Mouse (Mus musculus): Measurements from ENCODE around the gene Dzip1.

Gene Dzip1

GRCm38 (mm10) chr14:118924673-118925615, at the start of gene Dzip1:
Gene Dzip1 (minus strand): TSS chr14:118925460.
- DNase-seq (ENCODE audit: low read depth, low spot score) = peak; percentile 97

DNA sequence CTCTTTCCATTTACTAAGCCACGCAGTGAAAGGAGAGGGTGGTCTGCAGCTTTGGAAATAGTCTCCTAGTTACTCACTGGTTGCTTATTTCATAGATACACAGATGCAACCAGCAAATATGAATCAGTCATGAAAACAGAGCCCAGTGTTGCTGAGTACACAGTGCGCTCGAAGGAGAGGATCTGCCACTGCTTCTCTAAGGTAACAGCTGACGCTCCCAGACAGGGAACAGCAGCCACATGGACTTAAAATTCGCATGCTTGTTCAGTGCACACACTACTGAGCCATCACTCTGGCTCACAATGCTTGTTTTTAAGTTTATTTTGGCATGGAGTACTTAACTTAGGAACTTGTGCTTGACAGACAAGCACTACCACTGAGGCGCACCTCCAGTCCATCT, 47.0 kb upstream of the Dzip1 start:
- no peak for DNase-seq (ENCODE audit: low read depth, low spot score)

GRCm38 (mm10) chr14:118967646-118968045, 42.4 kb upstream of the Dzip1 start:
- DNase-seq (ENCODE audit: low read depth, low spot score) = peak; percentile 63

- no peak for DNase-seq (ENCODE audit: low read depth, low spot score)
Observed at GRCm38 (mm10) chr14:118965356-118966000, 40.2 kb upstream of the Dzip1 start.

- DNase-seq (ENCODE audit: low read depth, low spot score) = no peak
Observed at GRCm38 (mm10) chr14:118958010-118958409, 32.8 kb upstream of the Dzip1 start.

GRCm38 (mm10) chr14:118951912-118952583, 26.8 kb upstream of the Dzip1 start:
- DNase-seq (ENCODE audit: low read depth, low spot score) = no peak

DNA sequence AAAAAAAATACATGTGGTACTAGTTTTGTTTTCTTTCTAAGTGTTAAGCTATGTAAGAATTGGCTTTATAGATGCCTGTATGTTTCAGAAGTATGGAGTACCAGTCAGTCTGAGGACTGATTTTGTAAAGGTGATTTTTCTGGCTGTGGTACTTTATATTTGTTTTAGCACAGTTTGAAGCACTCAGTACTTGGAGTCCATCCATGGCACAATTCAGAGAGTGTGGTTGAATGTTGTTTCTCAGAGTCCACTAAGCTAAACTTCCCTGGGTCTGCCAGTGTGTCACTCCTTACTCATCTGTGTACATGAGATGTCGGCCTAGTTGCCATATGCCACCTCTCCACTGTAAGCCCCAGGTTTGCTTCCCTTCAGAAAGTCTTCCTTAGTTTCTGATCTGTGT, 23.6 kb upstream of the Dzip1 start:
- DNase-seq (ENCODE audit: low read depth, low spot score) = no peak

DNA sequence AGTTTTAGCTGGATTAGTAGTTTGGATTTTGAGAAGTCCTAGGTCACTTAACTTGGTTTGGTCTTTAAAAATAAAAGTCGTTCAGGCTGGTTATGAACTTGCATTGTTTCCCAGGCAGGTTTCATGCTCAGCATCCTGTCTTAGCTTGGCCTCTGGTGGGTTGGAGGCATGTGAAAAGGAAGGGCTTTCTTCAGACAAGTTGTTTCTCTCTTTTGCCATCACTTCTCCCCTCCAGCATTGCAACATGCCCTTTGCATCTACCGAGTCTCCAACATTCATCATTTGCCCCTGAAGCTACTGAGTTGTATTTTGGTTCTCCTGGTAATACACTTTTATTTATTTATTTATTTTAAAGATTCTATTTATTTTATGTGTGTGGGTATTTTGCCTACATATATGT, 19.4 kb upstream of the Dzip1 start:
- no peak for DNase-seq (ENCODE audit: low read depth, low spot score)

DNA sequence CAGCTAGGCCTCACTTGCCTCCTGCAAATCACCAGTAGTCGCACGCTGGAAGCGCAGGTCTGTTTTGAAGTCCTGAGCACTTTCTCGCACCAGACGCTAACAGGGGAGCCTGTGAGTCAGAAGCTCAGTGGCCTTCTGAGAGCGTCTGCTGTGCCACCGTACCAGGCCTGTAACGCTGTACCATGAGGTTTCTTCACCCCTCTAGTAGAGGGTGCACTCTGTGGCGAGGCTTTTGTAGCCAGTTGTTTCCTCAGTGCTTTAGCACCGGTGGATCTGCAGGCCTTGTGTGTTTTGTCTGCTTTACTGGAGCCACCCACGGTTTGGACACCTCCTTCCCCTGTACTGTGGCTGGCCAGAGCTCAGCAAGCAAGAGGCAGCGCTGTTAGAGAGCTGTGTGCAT, 16.8 kb upstream of the Dzip1 start:
- DNase-seq (ENCODE audit: low read depth, low spot score) = no peak

DNA sequence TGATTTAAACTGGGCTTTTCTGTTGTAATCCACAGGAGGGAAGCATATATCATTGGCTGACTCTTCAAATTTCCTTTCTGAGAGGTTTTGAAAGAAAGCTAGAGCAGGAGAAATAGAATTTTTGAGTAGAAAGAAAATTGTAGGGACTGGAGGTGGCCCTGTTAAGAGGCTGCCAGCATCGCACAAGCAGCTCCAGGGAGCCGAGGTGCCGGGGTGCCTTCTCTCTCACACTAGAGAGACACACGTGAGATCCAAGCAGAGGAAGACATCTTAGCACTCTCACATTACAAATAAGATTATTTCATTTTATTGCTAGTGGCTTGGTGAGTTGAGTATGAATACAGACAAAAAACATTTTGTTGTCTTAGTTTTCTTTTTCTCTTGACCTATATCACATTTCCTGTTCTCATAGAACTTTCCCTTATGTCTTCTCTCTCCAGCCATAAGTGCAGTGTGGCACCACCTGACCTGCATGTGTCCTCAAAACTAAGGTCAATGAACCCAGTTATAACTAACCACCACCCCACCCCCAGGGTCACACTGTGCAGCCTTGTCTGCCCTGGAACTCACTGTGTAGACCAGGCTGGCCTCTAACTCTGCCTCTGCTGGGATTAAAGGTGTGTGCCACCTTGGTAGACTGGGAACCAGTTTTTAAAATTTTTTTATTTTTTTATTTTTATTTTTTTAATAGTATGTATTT, 15.7 kb upstream of the Dzip1 start:
- DNase-seq (ENCODE audit: low read depth, low spot score) = no peak

DNA sequence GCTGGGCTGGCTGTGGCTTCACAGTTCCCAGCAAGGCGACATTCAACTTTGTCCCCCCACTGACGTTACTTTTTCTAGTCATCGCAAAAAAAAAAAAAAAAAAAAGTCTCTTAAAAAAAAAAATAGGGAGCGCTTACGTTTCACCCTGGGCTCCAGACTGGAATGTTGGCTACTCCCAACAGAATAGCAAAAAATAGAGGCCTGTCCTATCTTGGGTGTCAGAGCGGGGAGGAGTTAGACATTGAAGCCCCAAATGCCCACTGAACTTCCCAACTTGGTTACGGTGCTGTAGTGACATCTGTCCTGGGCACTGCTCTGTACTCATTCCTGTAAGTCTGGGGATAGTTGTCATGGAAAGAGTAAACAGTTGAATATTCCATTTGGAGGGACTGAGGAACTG, 13.3 kb upstream of the Dzip1 start:
- DNase-seq (ENCODE audit: low read depth, low spot score) = peak; percentile 58

GRCm38 (mm10) chr14:118937533-118938492, 12.6 kb upstream of the Dzip1 start, which contains the start of gene Dnajc3:
Gene Dnajc3 (plus strand): TSS chr14:118937976.
- peak; percentile 100 for DNase-seq (ENCODE audit: low read depth, low spot score)

- no peak for DNase-seq (ENCODE audit: low read depth, low spot score)
Observed at GRCm38 (mm10) chr14:118936952-118937351, 11.7 kb upstream of the Dzip1 start.

GRCm38 (mm10) chr14:118936236-118936635, 11.0 kb upstream of the Dzip1 start:
- no peak for DNase-seq (ENCODE audit: low read depth, low spot score)

DNA sequence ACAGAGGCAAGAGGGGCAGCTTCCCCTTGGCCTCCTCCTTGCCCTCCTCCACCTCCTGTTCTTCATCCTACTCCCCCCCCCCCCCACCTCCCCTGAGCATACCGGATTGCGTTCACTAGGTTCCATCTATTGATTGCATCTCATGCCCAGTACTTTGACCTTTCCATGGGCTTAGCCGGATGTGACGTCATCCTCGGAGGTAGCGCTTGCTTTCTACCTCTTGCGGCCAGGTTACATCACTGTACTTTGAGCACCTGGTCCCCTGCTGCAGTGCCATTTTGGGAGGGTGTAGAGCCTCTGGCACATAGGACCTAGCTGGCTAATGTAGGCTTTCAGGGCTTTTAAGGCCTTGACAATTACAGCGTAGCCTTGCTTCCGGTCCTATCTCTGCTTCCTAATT, 9.4 kb upstream of the Dzip1 start:
- DNase-seq (ENCODE audit: low read depth, low spot score) = no peak

DNA sequence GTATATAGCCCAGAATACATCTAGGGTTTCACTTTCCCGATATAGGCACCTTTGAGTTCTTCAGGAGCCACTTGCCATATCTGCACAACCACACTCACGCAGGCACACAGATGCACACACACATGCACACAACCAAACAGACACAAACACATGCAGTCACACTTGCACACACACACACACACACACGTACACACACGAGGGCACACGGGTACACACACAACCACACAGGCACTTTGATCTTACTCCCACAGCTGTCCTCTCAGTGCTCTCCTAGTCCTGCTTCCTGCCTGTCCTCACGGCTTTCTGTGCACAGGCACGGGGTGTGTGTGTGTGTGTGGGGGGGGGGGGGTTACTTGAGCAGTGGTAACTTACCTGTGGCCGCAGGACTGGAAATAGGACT, 7.7 kb upstream of the Dzip1 start:
- DNase-seq (ENCODE audit: low read depth, low spot score) = no peak

DNA sequence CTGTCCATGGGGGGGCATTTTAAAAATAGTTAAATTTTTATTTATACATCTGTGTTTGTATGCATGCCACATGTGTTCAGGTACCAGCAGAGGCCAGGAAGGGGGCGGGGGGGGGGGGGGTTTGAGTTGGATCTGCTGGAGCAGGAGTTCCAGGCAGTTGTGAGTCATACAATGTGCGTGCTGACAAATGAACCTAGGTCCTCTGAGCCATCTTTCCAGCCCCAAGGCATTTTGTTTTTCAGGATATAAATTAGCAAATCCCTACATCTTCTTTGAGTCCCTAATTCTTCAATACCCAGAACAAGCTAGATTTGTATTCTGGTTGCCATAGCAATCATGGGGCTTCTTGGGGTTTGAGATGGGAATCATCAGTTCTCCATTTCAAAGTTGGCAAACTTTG, 5.9 kb upstream of the Dzip1 start:
- no peak for DNase-seq (ENCODE audit: low read depth, low spot score)

DNA sequence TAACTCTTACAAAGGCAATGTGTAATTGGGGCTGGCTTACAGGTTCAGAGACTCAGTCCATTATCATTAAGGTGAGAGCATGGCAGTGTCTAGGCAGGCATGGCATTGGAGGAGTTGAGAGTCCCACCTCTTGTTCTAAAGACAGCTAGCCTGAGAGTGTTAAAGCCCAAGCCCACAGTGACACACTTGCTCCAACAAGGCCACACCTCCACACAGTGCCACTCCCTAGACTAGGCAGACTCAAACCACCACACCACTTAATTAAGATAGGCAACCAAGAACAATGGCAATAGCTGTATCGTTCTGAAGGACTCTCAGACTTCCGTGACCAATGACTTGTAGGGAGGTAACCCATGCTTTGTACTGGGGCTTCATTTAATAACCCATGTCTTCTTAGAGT, 5.5 kb upstream of the Dzip1 start:
- no peak for DNase-seq (ENCODE audit: low read depth, low spot score)

GRCm38 (mm10) chr14:118929779-118930178, 4.5 kb upstream of the Dzip1 start:
- DNase-seq (ENCODE audit: low read depth, low spot score) = no peak

DNA sequence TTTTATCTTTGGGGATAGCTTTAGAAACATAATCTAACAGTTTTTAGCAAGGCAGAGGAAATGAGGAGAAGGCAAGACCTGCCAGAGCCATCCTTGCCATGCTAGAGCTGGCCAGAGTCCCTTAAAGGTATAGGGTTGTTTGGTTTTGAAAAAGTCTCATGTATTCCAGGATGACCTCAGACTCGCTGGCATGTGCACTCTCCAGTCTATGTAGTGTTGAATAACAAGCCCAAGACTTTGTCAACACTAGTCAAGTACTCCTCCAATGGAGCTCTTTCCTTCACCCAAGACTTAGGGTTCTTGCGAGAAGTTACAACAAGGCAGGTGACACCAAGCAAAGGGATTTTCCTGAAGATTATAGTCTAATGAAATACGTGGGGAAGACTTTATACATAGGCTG, 3.3 kb upstream of the Dzip1 start:
- no peak for DNase-seq (ENCODE audit: low read depth, low spot score)

All from ZHBTc4 (cell line).